Mouse (Mus musculus): ENCODE measurements around the gene Ankmy2. TPM values are rescaled to one million over a fixed set of nuclear protein-coding genes. Genes with fewer than 3 reads are reported as not detected.

Gene Ankmy2
- total RNA-seq (2023) = 1 to 10 TPM; 5.9 to 6.5 TPM

GRCm38 (mm10) chr12:36156637-36157303, at the start of gene Ankmy2:
Gene Ankmy2 (plus strand): TSS chr12:36157114.

GRCm38 (mm10) chr12:36157638-36158308, 859 bp downstream of the Ankmy2 start, which contains the start of gene Bzw2:
Gene Bzw2 (minus strand): TSS chr12:36158080.

Other genes starting within 250 kb of the Ankmy2 start
- not detected for gene Agr3, start 231.5 kb upstream of the Ankmy2 start, total RNA-seq (2023)
- not detected for gene Agr2, start 164.2 kb upstream of the Ankmy2 start, total RNA-seq (2023)
- 10 to 100 TPM; 45.6 to 52.6 TPM for gene Tspan13, start 114.6 kb upstream of the Ankmy2 start, total RNA-seq (2023)
- 10 to 100 TPM; 14.4 to 15.4 TPM for gene Bzw2, start 966 bp downstream of the Ankmy2 start, total RNA-seq (2023)
- not detected for gene Lrrc72, start 96.3 kb downstream of the Ankmy2 start, total RNA-seq (2023)
- not detected for gene Sostdc1, start 157.0 kb downstream of the Ankmy2 start, total RNA-seq (2023)
- under 1 TPM; 0.33 TPM for gene Ispd, start 224.3 kb downstream of the Ankmy2 start, total RNA-seq (2023)
- gene D630036H23Rik, start 225.1 kb downstream of the Ankmy2 start, total RNA-seq (2023) = under 1 TPM in 1 of 2 experiments, not detected in 1; 0.44 TPM

Data from neutrophil, adult 83 days (primary cell).